In genomic region chr16:21553506-21553905, GRCm38 (mm10) we compare ENCODE assay signal across 25 mouse cellular contexts.
DNase-seq lines count a peak whose midpoint lies in the region; ATAC-seq and TF ChIP-seq lines count a peak whose summit lies in the region.
"Had no signal": no experiment of that assay in that cellular context is flagged by ENCODE, and none has a peak within 500 bp of the region (broad histone marks: within the 10 kb centered on the region; RNA-seq: fewer than 3 reads in every experiment).

No protein-coding gene starts in this region.

- no peaks in the 10 kb centered on the region for H3K9me3 ChIP-seq in kidney, embryonic 14.5 days (ENCODE audit: control insufficient read depth, low read length)
- no peaks in the 10 kb centered on the region for H3K9me3 ChIP-seq in kidney, embryonic 16.5 days (ENCODE audit: low read length)
- H3K9me3 ChIP-seq: embryonic facial prominence, embryonic 10.5 days; embryonic facial prominence, embryonic 13.5 days; forebrain, embryonic 12.5 days; forebrain, embryonic 15.5 days; hindbrain, embryonic 10.5 days; hindbrain, embryonic 13.5 days had no signal

- H3K4me1 ChIP-seq in kidney, adult 2 months (ENCODE audit: control insufficient read depth, insufficient read depth, low read length), result peaks cover 6% of the 10 kb centered on the region; the same call in 1 of the 2 replicates
- H3K4me1 ChIP-seq in kidney, embryonic 14.5 days (ENCODE audit: control insufficient read depth, insufficient read depth, low read length), result no peaks in the 10 kb centered on the region
- no peaks in the 10 kb centered on the region for H3K4me1 ChIP-seq in kidney, embryonic 16.5 days (ENCODE audit: insufficient read depth, low read length)
- no peaks in the 10 kb centered on the region for H3K4me1 ChIP-seq in testis, adult 2 months (ENCODE audit: control insufficient read depth, insufficient read depth, low read length)
- H3K4me1 ChIP-seq: embryonic facial prominence, embryonic 10.5 days; embryonic facial prominence, embryonic 13.5 days; forebrain, embryonic 12.5 days; forebrain, embryonic 15.5 days; hindbrain, embryonic 10.5 days; hindbrain, embryonic 13.5 days had no signal

- no peak for ATAC-seq in kidney, embryonic 14.5 days (ENCODE audit: low FRiP score, low TSS enrichment)
- peak; percentile 42; the same call in 1 of the 2 replicates for ATAC-seq in kidney, embryonic 16.5 days (ENCODE audit: low FRiP score, low TSS enrichment)
- ATAC-seq: CD4-positive, CD25-positive, alpha-beta regulatory T cell, adult 4 months; forebrain, embryonic 15.5 days had no signal

- 50% methylated on average over 3 of the region's 3 CpGs for WGBS in kidney, adult 2 months
- WGBS in kidney, embryonic 14.5 days, result 69% methylated on average over 3 of the region's 3 CpGs
- 71% methylated on average over 3 of the region's 3 CpGs for WGBS in kidney, embryonic 16.5 days

- no peaks in the 10 kb centered on the region for H3K36me3 ChIP-seq in kidney, adult 2 months (ENCODE audit: control insufficient read depth, insufficient read depth, low read length)
- no peaks in the 10 kb centered on the region for H3K36me3 ChIP-seq in kidney, embryonic 14.5 days (ENCODE audit: control insufficient read depth, insufficient read depth, low read length)
- H3K36me3 ChIP-seq in kidney, embryonic 16.5 days (ENCODE audit: insufficient read depth, low read length), result no peaks in the 10 kb centered on the region
- no peaks in the 10 kb centered on the region for H3K36me3 ChIP-seq in testis, adult 2 months (ENCODE audit: control insufficient read depth, insufficient read depth, low read length)
- H3K36me3 ChIP-seq: embryonic facial prominence, embryonic 13.5 days had no signal

- no peak overlapping the region for H3K4me2 ChIP-seq in kidney, embryonic 14.5 days (replicated peaks; ENCODE audit: low read depth, low read length)
- H3K4me2 ChIP-seq in kidney, embryonic 16.5 days (replicated peaks; ENCODE audit: low read depth, low read length), result no peak overlapping the region
- H3K4me2 ChIP-seq: embryonic facial prominence, embryonic 13.5 days; forebrain, embryonic 12.5 days; forebrain, embryonic 15.5 days; heart, embryonic 11.5 days; hindbrain, embryonic 13.5 days had no signal

- no peak for TF ChIP-seq CTCF in kidney, adult 2 months (conservative IDR thresholded peaks at IDR 0.05; ENCODE audit: insufficient read depth, insufficient read length, low read depth, low read length)
- no peak for TF ChIP-seq CTCF in testis, adult 2 months (IDR thresholded peaks at IDR 0.05; ENCODE audit: control insufficient read depth, insufficient read depth, insufficient replicate concordance, low read depth, low read length)

- H3K27me3 ChIP-seq in kidney, adult 2 months (replicated peaks; ENCODE audit: control insufficient read depth, insufficient read depth, low read length), result no peaks in the 10 kb centered on the region
- no peaks in the 10 kb centered on the region for H3K27me3 ChIP-seq in kidney, embryonic 14.5 days (ENCODE audit: control insufficient read depth, insufficient read depth, low read length)
- no peaks in the 10 kb centered on the region for H3K27me3 ChIP-seq in kidney, embryonic 16.5 days (ENCODE audit: insufficient read depth, low read length)
- no peaks in the 10 kb centered on the region for H3K27me3 ChIP-seq in testis, adult 2 months (ENCODE audit: control insufficient read depth, insufficient read depth, low read length)
- H3K27me3 ChIP-seq: embryonic facial prominence, embryonic 13.5 days; forebrain, embryonic 12.5 days; forebrain, embryonic 15.5 days; hindbrain, embryonic 13.5 days had no signal

- H3K27ac ChIP-seq in kidney, adult 2 months (ENCODE audit: insufficient read depth, low read depth, low read length), result peak overlapping the region; percentile 29; the same call in 1 of the 2 replicates
- no peak overlapping the region for H3K27ac ChIP-seq in kidney, embryonic 14.5 days (ENCODE audit: low read depth, low read length)
- no peak overlapping the region for H3K27ac ChIP-seq in kidney, embryonic 16.5 days (ENCODE audit: low read length)
- no peak overlapping the region for H3K27ac ChIP-seq in testis, adult 2 months (ENCODE audit: control insufficient read depth, insufficient read depth, low read depth, low read length)
- H3K27ac ChIP-seq: embryonic facial prominence, embryonic 10.5 days; embryonic facial prominence, embryonic 13.5 days; forebrain, embryonic 12.5 days; forebrain, embryonic 15.5 days; hindbrain, embryonic 10.5 days; hindbrain, embryonic 13.5 days had no signal

- H3K4me3 ChIP-seq in kidney, adult 2 months (ENCODE audit: insufficient read depth, low read depth, low read length), result no peak overlapping the region
- no peak overlapping the region for H3K4me3 ChIP-seq in kidney, embryonic 14.5 days (ENCODE audit: low read length)
- no peak overlapping the region for H3K4me3 ChIP-seq in kidney, embryonic 16.5 days (ENCODE audit: low read length)
- peak overlapping the region; percentile 70; the same call in 1 of the 2 replicates for H3K4me3 ChIP-seq in testis, adult 2 months (ENCODE audit: control insufficient read depth, low read depth, low read length)
- H3K4me3 ChIP-seq: embryonic facial prominence, embryonic 10.5 days; embryonic facial prominence, embryonic 13.5 days; erythroblast, embryonic 14.5 days; forebrain, embryonic 12.5 days; forebrain, embryonic 15.5 days; hindbrain, embryonic 10.5 days; hindbrain, embryonic 13.5 days had no signal

- no peak for TF ChIP-seq POLR2A in kidney, adult 2 months (IDR thresholded peaks at IDR 0.05; ENCODE audit: low read depth, low read length)
- no peak for TF ChIP-seq POLR2A in testis, adult 2 months (IDR thresholded peaks at IDR 0.05; ENCODE audit: control insufficient read depth, low read depth, low read length)

- no peak overlapping the region for H3K9ac ChIP-seq in kidney, embryonic 14.5 days (ENCODE audit: low read depth, low read length)
- no peak overlapping the region for H3K9ac ChIP-seq in kidney, embryonic 16.5 days (replicated peaks; ENCODE audit: low read length)
- H3K9ac ChIP-seq: embryonic facial prominence, embryonic 13.5 days; forebrain, embryonic 12.5 days; forebrain, embryonic 15.5 days; hindbrain, embryonic 13.5 days had no signal

- DNase-seq in kidney, adult 2 months, result peak; percentile 84
- DNase-seq in kidney, postnatal 10 days, result no peak
- no peak for DNase-seq in testis, postnatal 10 days (ENCODE audit: low spot score)
- DNase-seq in kidney, postnatal 36 days, result peak; percentile 44 to 70
- DNase-seq in cerebellum, postnatal 25 days, result no peak
- DNase-seq: adrenal gland, adult 2 months; adrenal gland, postnatal 14 days; cerebellum, adult 11 months; cerebellum, adult 2 months; cerebellum, adult 9-11 months; cerebellum, postnatal 36 days; embryo, embryonic 11 days; gastrocnemius, postnatal 25 days had no signal

Comparison
In these comparisons a context has a peak if more than half of its experiments do, and no peak if none do; other contexts are left out.
1. DNase-seq: peak in kidney, adult 2 months (single experiment) and kidney, postnatal 36 days (2 of 2); none in kidney, postnatal 10 days (single experiment), testis, postnatal 10 days (single experiment) and cerebellum, postnatal 25 days (0 of 2).